Mouse (Mus musculus) gonadal fat pad, adult 2 months (tissue): ENCODE results near the gene Hsd17b3. TPM values are rescaled to one million over a fixed set of nuclear protein-coding genes. Genes with fewer than 3 reads are reported as not detected.
"Not testable (repeated sequence)": the region's sequence is repeated elsewhere in the genome, so short reads cannot be mapped to it uniquely, and the experiment has no call there.

Source experiments
- DNase-seq: peaks from one replicate; pipeline ENCODE4 v3.0.0-alpha.2; 2012; ENCODE audit warnings: low read depth
- polyA plus RNA-seq: library from polyadenylated mRNA; depleted of rRNA; stranded (reverse); fragments of >200 nt; gene quantifications from 2 replicates; pipeline ENCODE4 v1.2.3, GENCODE M21; 2012

Gene Hsd17b3
- polyA plus RNA-seq, 1 experiment = 0.09 TPM

DNA sequence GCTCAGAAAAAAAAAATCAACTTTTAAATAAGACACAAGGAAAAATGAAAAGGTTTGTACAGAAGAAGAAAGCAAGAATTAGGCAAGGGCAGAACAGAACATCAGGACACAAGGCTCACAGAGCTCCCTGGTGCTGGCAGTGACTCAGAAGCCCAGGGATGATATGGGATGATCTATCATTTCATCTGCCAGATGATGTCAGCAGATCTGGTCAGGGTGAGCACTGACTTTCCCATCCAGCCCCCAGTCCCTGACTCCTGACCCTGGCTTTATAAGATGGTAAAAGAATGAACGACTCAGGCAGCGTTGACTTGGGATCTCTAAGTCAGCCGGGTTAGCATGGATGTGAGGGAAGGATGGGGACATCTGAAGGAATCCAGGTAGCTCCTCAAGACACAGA lies 5.7 kb downstream of the Hsd17b3 start:
- DNase-seq = no peak

- no peak for DNase-seq
Measured at GRCm38 (mm10) chr13:64081012-64081919, 7.8 kb downstream of the Hsd17b3 start.

DNA sequence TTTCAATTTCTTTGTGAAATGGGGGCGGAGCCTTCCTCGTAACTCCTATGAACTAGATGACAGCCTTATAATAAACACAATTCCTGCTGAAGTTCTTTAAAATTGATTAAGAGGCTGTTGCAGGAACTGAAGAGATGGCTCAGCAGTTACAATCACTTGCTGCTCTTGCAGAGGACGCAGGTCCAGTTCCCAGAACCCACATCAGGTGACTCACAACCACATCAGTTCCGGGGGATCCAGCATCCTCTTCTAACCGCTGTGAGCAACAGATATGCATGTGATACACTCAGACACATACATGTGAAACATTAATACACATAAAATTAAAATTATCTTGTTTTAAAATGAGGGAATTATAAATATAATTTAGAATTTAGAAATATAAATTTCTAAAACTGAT lies 11.4 kb downstream of the Hsd17b3 start:
- no peak for DNase-seq

GRCm38 (mm10) chr13:64076074-64076473 lies 13.0 kb downstream of the Hsd17b3 start:
- DNase-seq = no peak

DNA sequence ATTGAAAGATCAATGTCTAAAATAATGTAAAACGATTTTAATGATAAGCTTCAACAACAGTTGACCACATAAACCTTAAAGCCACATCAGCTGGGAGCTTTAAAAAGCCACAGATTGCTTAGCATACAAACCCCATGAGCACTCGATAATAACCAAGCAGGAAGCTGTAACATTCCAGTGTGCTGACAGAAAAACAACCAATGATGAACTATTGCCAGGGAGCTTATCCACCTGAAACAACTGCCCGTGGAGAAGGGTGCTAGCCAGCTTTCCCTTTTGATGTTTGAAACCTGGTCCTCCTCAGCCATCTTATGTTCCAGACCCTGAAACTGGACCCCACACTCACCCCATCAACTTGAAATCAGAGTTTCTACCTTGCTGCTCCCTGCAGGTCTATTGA lies 22.4 kb downstream of the Hsd17b3 start:
- no peak for DNase-seq

DNA sequence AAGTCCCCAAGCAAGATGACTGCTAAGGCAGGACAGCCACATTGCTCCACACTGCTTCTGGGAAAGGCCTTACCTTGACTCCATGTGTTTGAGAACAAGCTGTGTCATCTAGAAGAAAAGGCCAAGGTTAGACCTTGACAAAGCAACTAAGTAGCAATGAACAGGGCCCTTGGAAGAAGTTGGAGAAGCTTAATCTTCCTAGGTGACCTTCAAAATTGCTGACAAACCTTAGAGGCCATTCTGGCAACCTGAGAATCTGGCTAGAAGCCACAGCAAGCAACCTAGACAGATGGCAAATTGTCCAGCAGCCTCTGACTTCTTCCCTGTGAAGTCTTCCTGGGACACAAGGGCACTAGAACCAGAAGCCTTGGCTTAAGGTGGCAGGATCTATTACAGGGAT lies 24.8 kb downstream of the Hsd17b3 start:
- no peak for DNase-seq

- DNase-seq = no peak
Measured at GRCm38 (mm10) chr13:64060935-64061506, 28.0 kb downstream of the Hsd17b3 start.

DNA sequence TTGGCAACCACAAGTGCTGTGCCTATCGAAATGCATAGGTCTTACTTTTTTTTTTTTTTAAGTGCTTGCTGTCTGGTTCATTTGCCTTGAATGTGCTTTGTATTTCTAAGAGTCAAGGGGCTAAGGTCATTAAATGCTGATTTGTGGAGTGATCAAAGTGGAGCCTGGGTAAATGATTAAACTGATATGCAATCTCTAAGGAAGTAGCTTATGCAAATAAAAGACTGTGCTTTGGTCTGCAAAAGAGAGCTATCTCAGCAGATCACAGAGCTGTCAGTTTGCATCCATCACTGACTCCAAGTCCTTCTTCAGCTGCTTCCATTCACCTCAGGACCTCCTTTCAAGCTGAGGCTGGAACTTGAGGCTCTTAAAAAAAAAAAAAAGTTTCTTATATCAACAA lies 35.1 kb downstream of the Hsd17b3 start:
- no peak for DNase-seq

GRCm38 (mm10) chr13:64052281-64052680 lies 36.7 kb downstream of the Hsd17b3 start:
- DNase-seq = not testable (repeated sequence)

DNA sequence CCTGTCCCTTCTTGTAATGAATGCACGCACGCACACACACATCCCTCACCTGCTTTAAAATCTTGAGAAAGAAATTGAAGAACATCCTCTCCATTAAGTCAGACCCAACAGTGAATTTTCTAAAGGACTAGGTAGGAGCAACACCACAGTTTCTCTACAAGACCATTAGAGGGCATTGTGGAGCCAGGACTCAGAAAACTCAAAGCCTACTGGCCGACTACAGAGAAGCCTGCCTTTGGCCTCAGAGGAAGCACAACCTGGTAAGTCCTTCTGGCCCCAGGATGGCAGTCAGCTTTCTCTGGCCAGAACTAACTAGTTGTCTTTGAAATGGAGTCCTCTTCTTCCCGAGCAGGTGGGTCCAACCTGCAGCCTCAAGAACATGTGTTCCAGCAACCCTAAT lies 38.1 kb downstream of the Hsd17b3 start:
- DNase-seq = no peak

GRCm38 (mm10) chr13:64049535-64049934 lies 39.5 kb downstream of the Hsd17b3 start:
- DNase-seq = no peak

- no peak for DNase-seq
Measured at GRCm38 (mm10) chr13:64048467-64048866, 40.6 kb downstream of the Hsd17b3 start.

- DNase-seq = no peak
Measured at GRCm38 (mm10) chr13:64039976-64040375, 49.1 kb downstream of the Hsd17b3 start.

DNA sequence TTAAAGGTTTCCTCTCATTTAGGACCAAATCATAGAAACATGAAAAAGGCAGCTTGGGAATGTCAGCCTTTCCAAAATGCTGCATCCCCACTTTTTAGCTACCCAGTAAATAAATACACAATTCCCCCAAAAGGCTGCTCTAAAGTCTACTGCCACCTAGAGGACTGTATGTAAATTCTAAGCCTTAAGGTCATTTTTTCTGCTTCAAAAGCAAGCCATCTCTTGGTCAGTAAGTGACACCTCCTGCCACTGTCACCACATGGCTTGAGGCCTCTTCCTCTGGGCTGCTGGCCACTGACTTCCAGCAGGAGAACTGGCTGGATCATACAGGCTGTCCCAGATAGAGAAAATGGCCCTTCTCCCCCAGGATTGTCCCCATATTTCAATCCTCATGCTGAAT lies 50.9 kb downstream of the Hsd17b3 start:
- DNase-seq = no peak

GRCm38 (mm10) chr13:64036079-64037011 lies 52.7 kb downstream of the Hsd17b3 start:
- DNase-seq = no peak

DNA sequence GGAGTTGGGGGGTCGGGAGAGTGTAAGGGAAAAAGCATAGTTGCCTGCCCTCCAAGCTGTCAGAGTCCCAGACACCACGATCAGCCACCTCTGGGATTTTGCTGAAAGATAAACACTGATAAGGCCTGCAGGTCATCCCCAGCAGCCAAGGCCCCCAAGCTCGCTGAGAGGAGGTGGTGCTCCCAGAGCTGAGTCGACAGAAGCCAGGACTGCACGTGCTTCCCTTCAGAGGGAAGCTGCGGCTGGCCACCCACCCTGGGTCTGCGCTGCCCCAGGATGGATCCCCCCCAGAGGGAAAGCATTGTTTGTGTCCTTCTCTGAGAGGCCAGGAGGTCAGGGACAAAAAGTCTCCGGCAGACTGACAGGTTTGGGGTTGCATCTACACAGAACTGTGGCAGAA lies 54.0 kb downstream of the Hsd17b3 start:
- no peak for DNase-seq

DNA sequence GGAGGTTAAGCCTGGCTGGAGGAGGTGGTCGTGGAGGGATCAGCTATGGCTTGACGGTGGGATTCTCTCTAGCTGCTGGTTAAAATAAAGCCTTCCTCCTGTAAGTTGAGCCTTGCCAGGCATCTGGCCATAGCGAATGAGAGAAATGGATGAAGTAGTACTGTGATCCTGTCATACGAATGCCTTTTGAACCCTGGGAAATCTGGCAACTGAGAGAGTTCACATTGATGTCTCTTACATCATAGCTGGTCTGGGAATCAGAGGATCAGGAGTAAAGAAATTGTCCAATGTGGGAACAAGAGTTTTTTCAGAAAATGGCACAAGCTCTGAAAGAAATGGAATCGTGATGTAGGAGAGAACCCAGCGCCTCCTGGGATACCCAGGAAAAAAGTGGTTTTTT lies 55.1 kb downstream of the Hsd17b3 start:
- no peak for DNase-seq

DNA sequence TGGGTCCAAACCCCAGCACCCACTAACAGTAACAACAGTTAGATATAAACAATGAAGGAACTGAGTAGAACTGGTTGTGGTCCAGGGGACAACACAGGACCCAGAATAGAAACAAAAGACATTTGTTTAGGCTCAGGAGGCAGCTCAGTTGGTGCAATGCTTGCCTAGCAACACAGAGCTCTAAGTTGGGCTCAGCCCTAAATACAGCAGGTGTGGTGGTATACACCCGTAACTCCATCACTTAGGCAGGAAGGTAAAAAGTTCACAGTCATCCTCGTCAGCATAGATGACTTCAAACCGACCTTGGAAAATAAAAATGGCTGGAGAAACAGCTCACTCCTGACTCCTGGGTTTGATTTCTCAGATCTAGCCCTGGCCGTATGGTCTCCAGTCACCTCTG lies 55.8 kb downstream of the Hsd17b3 start:
- no peak for DNase-seq

DNA sequence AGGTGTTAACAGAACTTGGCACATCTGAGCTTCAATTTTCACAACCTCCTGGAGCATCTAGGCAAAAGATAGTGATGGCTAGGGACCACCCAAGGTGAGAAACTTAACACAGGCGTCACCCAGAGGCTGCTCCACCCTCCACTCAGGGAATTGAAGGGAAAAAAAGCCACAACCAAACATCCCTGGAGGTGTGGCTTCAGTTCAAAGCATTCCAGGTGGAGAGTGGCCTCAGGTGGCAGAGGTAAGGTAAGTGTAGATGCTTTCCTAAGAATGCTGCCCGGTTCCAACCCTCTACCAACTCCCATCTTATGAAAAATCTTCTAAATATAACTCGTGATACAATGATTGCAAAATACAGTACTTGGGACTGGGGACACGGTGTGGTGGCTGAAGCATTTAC lies 57.8 kb downstream of the Hsd17b3 start:
- no peak for DNase-seq

GRCm38 (mm10) chr13:64030792-64031191 lies 58.2 kb downstream of the Hsd17b3 start:
- DNase-seq = no peak

- no peak for DNase-seq
Measured at GRCm38 (mm10) chr13:64024803-64025202, 64.2 kb downstream of the Hsd17b3 start.

GRCm38 (mm10) chr13:64022786-64023468 lies 66.1 kb downstream of the Hsd17b3 start:
- DNase-seq = no peak
